Mouse (Mus musculus): ENCODE data around the gene Sh3rf3. TPM values are rescaled to one million over a fixed set of nuclear protein-coding genes. Genes with fewer than 3 reads are reported as not detected.
A peak's percentile ranks its signal among the peaks of the same experiment; 100 is the strongest.

Gene Sh3rf3
- polyA plus RNA-seq, 1 experiment from 2014 or later = 0.23 TPM

- no peaks in the 10 kb centered on the region for H3K36me3 ChIP-seq
- no peak for ATAC-seq (ENCODE audit: extremely low read depth, insufficient number of reproducible peaks, low FRiP score, low TSS enrichment)
- peak overlapping the region; percentile 36 for H3K4me2 ChIP-seq
- H3K4me1 ChIP-seq = peaks cover 15% of the 10 kb centered on the region
- H3K27ac ChIP-seq (replicated peaks) = no peak overlapping the region; the same call in 1 of the 2 replicates
- H3K9ac ChIP-seq = no peak overlapping the region
- 15% methylated on average over 15 of the region's 15 CpGs for WGBS
- H3K4me3 ChIP-seq = no peak overlapping the region
- no peaks in the 10 kb centered on the region for H3K9me3 ChIP-seq
- H3K27me3 ChIP-seq (replicated peaks) = peaks cover 8% of the 10 kb centered on the region; the same call in 1 of the 2 replicates
Observed at GRCm38 (mm10) chr10:59114535-59115291, 301.6 kb downstream of the Sh3rf3 start.

- H3K27ac ChIP-seq (replicated peaks) = no peak overlapping the region
- H3K9me3 ChIP-seq = no peaks in the 10 kb centered on the region
- WGBS = 80% methylated on average over 2 of the region's 2 CpGs
- H3K4me3 ChIP-seq = no peak overlapping the region
- H3K27me3 ChIP-seq (replicated peaks) = peaks cover 8% of the 10 kb centered on the region; the same call in 1 of the 2 replicates
- H3K4me2 ChIP-seq = no peak overlapping the region
- no peaks in the 10 kb centered on the region for H3K36me3 ChIP-seq
- ATAC-seq (ENCODE audit: extremely low read depth, insufficient number of reproducible peaks, low FRiP score, low TSS enrichment) = no peak
- no peak overlapping the region for H3K9ac ChIP-seq
- H3K4me1 ChIP-seq = peaks cover 15% of the 10 kb centered on the region
Observed at GRCm38 (mm10) chr10:59115691-59116090, 302.5 kb downstream of the Sh3rf3 start.

DNA sequence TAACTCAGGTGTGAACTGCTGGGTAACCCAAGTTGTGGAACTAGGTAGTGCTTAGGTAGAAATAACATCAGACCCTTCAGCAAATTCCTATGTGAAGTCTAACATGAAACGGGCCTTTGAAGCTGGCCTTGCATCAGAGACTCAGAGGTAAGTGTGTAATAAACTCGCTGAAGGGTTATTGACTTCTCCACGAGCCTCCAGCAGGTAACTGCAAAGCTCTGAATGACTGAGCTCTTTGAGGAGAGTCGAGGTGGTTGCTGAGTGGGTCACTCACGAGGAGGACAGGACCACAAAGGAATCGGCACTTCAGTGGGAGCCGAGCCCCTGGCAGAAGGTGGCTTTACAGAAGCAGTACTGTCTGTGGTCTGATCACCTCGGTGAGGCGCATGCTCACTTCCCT is 303.2 kb downstream of the Sh3rf3 start:
- Histone ChIP-seq H3K4me2 (no peak overlapping the region), H3K27me3 (replicated peaks) (peaks cover 8% of the 10 kb centered on the region; the same call in 1 of the 2 replicates), H3K36me3 (no peaks in the 10 kb centered on the region), H3K4me1 (peaks cover 15% of the 10 kb centered on the region), H3K27ac (replicated peaks) (no peak overlapping the region), H3K9me3 (no peaks in the 10 kb centered on the region), H3K4me3 (no peak overlapping the region), H3K9ac (no peak overlapping the region)
- ATAC-seq (ENCODE audit: extremely low read depth, insufficient number of reproducible peaks, low FRiP score, low TSS enrichment) = no peak
- 72% methylated on average over 9 of the region's 9 CpGs for WGBS

DNA sequence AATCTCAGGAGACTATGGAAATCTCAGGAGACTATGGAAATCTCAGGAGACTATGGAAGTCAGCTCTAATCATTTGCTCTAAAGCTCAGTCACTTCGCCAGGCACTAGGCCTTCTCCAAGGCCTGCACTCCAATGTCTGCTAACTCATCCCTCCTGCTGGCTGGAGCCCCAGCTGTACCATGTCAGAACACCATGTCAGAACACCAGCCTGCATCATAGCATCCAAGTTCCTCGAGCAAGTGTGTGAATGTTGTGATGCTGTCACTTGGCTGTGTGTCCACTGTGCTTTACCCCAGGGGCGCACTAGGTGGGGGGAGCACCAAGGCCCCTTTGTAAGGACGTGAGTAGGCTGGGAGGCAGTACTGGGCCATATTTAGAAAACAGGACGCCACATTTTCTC is 304.4 kb downstream of the Sh3rf3 start:
- no peaks in the 10 kb centered on the region for H3K9me3 ChIP-seq
- no peak overlapping the region for H3K27ac ChIP-seq (replicated peaks)
- H3K9ac ChIP-seq = no peak overlapping the region
- no peaks in the 10 kb centered on the region for H3K36me3 ChIP-seq
- ATAC-seq (ENCODE audit: extremely low read depth, insufficient number of reproducible peaks, low FRiP score, low TSS enrichment) = no peak
- WGBS = 64% methylated on average over 5 of the region's 5 CpGs
- H3K4me1 ChIP-seq = peaks cover 15% of the 10 kb centered on the region
- peaks cover 6% of the 10 kb centered on the region; the same call in 1 of the 2 replicates for H3K27me3 ChIP-seq (replicated peaks)
- no peak overlapping the region for H3K4me3 ChIP-seq
- H3K4me2 ChIP-seq = no peak overlapping the region

DNA sequence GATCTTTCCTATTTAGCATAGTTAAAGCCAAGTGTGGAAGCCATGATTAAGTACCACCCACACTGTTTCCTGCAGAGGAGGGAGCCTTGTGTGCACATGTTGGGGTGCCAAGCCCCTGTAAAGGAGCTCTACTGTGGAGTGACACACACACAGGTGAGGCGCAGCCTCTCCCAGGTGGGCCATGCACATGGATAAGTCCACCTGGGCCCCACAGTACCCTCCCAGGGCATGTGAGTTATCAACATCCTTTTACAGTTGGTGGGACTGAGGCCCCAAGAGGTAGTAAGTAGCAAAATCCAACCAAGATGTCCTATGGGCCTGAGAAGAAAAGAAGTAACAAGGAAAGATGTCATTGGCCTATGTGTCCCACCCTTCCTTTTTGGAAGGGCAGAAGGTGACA is 305.8 kb downstream of the Sh3rf3 start:
- Histone ChIP-seq H3K27ac (replicated peaks) (no peak overlapping the region), H3K27me3 (replicated peaks) (0 out of 2 replicates have a peak, but pooled peaks cover 5% of the 10 kb centered on the region), H3K4me2 (no peak overlapping the region), H3K4me1 (peaks cover 15% of the 10 kb centered on the region), H3K9ac (no peak overlapping the region), H3K9me3 (no peaks in the 10 kb centered on the region), H3K4me3 (no peak overlapping the region), H3K36me3 (no peaks in the 10 kb centered on the region)
- WGBS = 85% methylated on average over 1 of the region's 1 CpGs
- ATAC-seq (ENCODE audit: extremely low read depth, insufficient number of reproducible peaks, low FRiP score, low TSS enrichment) = no peak

DNA sequence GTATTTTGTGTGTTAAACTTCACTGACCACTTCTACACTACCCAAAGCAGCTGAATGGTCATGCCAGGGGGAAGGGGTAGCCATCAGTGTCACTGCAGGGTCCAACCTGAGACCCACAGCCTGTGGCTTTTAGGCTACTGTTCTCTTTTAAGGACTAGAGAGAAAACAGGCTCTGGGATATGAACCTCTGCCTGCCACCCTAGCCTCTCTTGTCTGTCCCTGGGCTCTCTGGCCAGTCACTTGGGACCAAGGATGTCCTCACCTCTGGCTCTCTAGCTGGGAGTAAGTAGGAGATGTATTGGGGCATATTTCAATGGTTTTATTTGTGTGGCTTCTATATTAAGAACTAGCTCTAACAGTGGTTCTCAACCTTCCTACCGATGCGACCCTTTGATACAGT is 306.7 kb downstream of the Sh3rf3 start:
- H3K4me2 ChIP-seq = no peak overlapping the region
- 73% methylated on average over 2 of the region's 2 CpGs for WGBS
- no peak overlapping the region for H3K27ac ChIP-seq (replicated peaks)
- H3K36me3 ChIP-seq = no peaks in the 10 kb centered on the region
- no peak for ATAC-seq (ENCODE audit: extremely low read depth, insufficient number of reproducible peaks, low FRiP score, low TSS enrichment)
- no peak overlapping the region for H3K9ac ChIP-seq
- H3K27me3 ChIP-seq (replicated peaks) = 0 out of 2 replicates have a peak, but pooled peaks cover 5% of the 10 kb centered on the region
- peaks cover 8% of the 10 kb centered on the region for H3K4me1 ChIP-seq
- no peak overlapping the region for H3K4me3 ChIP-seq
- H3K9me3 ChIP-seq = no peaks in the 10 kb centered on the region

GRCm38 (mm10) chr10:59125497-59125896 is 312.3 kb downstream of the Sh3rf3 start:
- H3K9ac ChIP-seq = no peak overlapping the region
- H3K4me1 ChIP-seq = peaks cover 12% of the 10 kb centered on the region
- H3K4me3 ChIP-seq = no peak overlapping the region
- H3K9me3 ChIP-seq = no peaks in the 10 kb centered on the region
- WGBS = 74% methylated on average over 2 of the region's 2 CpGs
- ATAC-seq (ENCODE audit: extremely low read depth, insufficient number of reproducible peaks, low FRiP score, low TSS enrichment) = peak; percentile 37; the same call in 1 of the 2 replicates
- no peaks in the 10 kb centered on the region for H3K36me3 ChIP-seq
- H3K27me3 ChIP-seq (replicated peaks) = no peaks in the 10 kb centered on the region
- no peak overlapping the region for H3K4me2 ChIP-seq
- no peak overlapping the region for H3K27ac ChIP-seq (replicated peaks)

- 28% methylated on average over 6 of the region's 6 CpGs for WGBS
Observed at GRCm38 (mm10) chr10:59127637-59128036, 314.5 kb downstream of the Sh3rf3 start.

DNA sequence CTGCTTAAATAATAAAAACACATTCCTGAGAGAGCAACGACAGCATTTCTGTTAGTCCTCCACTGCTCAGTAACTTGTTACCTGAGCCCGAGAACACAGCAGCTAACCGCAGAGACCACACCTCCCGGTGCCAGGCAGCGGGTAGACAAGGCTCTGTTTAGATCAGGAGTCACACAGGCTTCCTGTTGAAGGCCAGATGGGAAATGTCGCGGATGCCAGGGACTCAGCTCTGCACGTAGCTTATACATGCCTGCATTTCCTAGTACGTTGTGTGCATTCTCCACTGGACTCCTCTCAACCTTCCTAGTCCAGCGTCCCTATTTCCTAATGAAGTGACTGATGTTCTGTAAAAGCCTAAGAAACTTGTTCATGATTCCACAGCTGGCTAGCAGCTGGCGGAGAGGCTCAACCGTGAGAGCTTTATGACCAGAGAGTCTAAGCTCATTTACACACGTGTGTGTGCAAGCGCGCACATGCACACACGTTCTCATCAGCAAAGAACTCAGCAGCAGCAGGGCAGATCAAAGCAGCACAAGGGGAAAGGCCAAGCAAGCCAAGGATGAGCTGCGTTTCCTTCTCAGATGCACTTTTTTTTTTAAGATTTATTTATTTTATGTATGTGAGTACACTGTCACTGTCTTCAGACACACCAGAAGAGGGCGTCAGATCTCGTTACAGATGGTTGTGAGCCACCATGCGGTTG is 318.9 kb downstream of the Sh3rf3 start:
- no peaks in the 10 kb centered on the region for H3K9me3 ChIP-seq
- H3K4me3 ChIP-seq = no peak overlapping the region
- H3K36me3 ChIP-seq = no peaks in the 10 kb centered on the region
- ATAC-seq (ENCODE audit: extremely low read depth, insufficient number of reproducible peaks, low FRiP score, low TSS enrichment) = no peak
- H3K4me2 ChIP-seq = no peak overlapping the region
- peaks cover 42% of the 10 kb centered on the region for H3K4me1 ChIP-seq
- WGBS = 56% methylated on average over 20 of the region's 20 CpGs
- H3K9ac ChIP-seq = no peak overlapping the region
- no peak overlapping the region for H3K27ac ChIP-seq (replicated peaks)
- H3K27me3 ChIP-seq (replicated peaks) = no peaks in the 10 kb centered on the region

More at GRCm38 (mm10) chr10:59127637-59128036, 314.5 kb downstream of the Sh3rf3 start:
- H3K27ac ChIP-seq (replicated peaks) = no peak overlapping the region
- H3K9me3 ChIP-seq = no peaks in the 10 kb centered on the region
- H3K4me3 ChIP-seq = no peak overlapping the region
- ATAC-seq (ENCODE audit: extremely low read depth, insufficient number of reproducible peaks, low FRiP score, low TSS enrichment) = no peak
- H3K4me2 ChIP-seq = no peak overlapping the region
- H3K27me3 ChIP-seq (replicated peaks) = no peaks in the 10 kb centered on the region
- peaks cover 24% of the 10 kb centered on the region for H3K4me1 ChIP-seq
- no peaks in the 10 kb centered on the region for H3K36me3 ChIP-seq
- no peak overlapping the region for H3K9ac ChIP-seq

GRCm38 (mm10) chr10:59133478-59134009 is 320.4 kb downstream of the Sh3rf3 start:
- Histone ChIP-seq H3K9me3 (no peaks in the 10 kb centered on the region), H3K4me2 (0 out of 2 replicates have a peak overlapping the region, but pooled peaks have one; percentile 2), H3K36me3 (no peaks in the 10 kb centered on the region), H3K9ac (0 out of 2 replicates have a peak overlapping the region, but pooled peaks have one; percentile 19), H3K27ac (replicated peaks) (peak overlapping the region; percentile 88), H3K4me3 (no peak overlapping the region), H3K4me1 (peaks cover 33% of the 10 kb centered on the region), H3K27me3 (replicated peaks) (no peaks in the 10 kb centered on the region)
- ATAC-seq (ENCODE audit: extremely low read depth, insufficient number of reproducible peaks, low FRiP score, low TSS enrichment) = no peak
- WGBS = 28% methylated on average over 8 of the region's 8 CpGs

GRCm38 (mm10) chr10:59149956-59150383 is 336.8 kb downstream of the Sh3rf3 start:
- no peak overlapping the region for H3K4me3 ChIP-seq
- WGBS = 14% methylated on average over 8 of the region's 8 CpGs
- ATAC-seq (ENCODE audit: extremely low read depth, insufficient number of reproducible peaks, low FRiP score, low TSS enrichment) = no peak
- H3K27ac ChIP-seq (replicated peaks) = no peak overlapping the region
- H3K9me3 ChIP-seq = peaks cover 8% of the 10 kb centered on the region
- H3K27me3 ChIP-seq (replicated peaks) = peaks cover 8% of the 10 kb centered on the region
- peak overlapping the region; percentile 54 for H3K4me2 ChIP-seq
- peaks cover 9% of the 10 kb centered on the region; the same call in 1 of the 2 replicates for H3K4me1 ChIP-seq
- no peak overlapping the region for H3K9ac ChIP-seq
- no peaks in the 10 kb centered on the region for H3K36me3 ChIP-seq

Data from heart, embryonic 13.5 days (tissue).